Mouse (Mus musculus) lung, adult 18-20 months (tissue): ENCODE measurements around the gene Cfi.
A peak's percentile ranks its signal among the peaks of the same experiment; 100 is the strongest.

Experiments used
- DNase-seq, 2 experiments: peaks; one replicate each; pipeline ENCODE4 v3.0.0; 2022; ENCODE audit warnings: mixed read lengths in 2 of 2

Cfi gene

DNA sequence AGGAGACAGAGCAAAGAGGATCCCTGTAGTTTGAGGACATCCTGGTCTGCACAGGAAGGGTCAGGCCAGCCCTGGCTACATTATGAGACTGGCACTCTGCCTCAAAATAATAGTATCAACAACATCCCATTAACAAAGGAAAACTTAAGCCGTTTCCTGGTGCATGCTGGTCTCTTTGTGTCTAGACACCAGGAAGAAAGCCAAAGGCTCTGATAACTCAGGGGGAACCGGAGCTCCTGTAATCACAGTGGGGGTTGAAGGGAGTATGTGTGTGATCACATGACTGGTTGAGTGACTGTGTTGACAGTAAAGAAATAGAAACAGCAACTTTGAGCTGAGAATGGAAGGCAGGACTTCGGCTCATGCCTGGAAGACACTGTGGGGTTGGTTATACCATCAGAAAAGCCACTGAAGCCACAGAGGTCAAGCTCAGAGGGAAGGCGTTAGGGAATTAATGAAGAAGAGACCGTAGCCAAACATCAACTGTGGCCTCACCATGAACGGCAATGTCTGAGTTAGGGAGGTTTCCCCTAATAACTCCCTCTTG, at the start of gene Cfi:
TSS of gene Cfi (plus strand) at position 497 of the 547 bp plus-strand sequence.
- DNase-seq: peak in 1 of 2 experiments; percentile 12

DNA sequence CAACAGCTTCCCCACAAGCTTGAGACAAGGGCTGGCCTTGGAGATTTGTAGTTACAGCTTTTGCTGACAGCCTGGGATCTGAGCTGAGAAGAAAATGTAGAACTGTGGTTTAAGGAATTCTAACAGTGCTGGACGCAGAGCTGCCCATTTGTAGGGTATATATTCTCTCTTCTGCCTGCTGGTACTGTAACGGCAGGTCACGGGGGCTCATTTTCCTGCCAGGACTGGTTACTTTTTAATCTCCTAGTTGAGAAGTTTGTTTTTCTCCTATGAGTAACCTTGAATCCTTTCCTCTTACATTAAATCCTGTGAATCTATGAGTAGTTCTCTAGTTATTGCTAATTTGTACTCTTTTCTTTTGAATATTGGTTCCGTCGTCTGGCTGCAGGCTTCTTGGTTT, 41.9 kb upstream of the Cfi start:
- no peak for DNase-seq

GRCm38 (mm10) chr3:129797341-129797740, 38.3 kb upstream of the Cfi start:
- DNase-seq: no peak

GRCm38 (mm10) chr3:129798551-129798950, 37.1 kb upstream of the Cfi start:
- DNase-seq: no peak

GRCm38 (mm10) chr3:129799011-129799410, 36.7 kb upstream of the Cfi start:
- no peak for DNase-seq

DNA sequence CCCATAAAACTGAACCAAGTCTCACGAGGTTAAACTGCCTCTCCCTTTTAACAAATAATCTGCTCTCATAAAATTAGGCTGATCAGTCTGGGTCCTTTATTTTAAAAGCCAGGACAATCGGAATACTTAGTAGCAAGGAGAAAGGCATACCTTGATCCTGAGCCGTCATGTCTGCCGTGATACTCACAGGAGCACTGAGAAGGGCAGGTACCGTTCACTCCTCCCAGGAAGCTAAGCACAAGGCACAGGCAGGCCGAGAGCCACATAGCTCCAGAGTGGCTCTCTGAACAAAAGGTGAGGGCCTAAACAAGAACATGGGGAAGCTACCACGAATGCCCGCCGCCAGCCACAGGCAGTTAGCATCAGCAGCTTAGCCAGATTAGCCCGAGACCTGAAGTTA, 31.9 kb upstream of the Cfi start, which contains the start of gene Lrit3:
TSS of gene Lrit3 (minus strand) at position 266 of the 400 bp plus-strand sequence.
- DNase-seq: no peak

DNA sequence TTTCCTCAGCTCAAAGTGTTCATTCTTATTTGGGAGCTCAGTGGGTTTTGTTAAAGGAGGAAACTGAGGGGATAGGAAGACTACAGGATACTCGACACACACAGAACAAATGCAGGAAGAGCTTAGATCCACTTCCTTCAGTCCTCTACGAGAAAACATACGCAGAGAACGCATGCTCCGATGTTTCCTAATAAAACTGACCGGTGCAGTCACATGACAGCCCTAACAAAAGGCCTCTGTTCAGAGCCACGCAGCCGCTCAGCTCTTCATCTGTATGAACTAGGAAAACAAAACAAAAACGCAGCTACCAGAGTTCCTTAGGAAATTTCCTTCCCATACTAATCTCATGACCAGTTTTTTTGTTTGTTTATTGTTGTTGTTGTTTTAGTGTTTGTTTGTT, 14.8 kb upstream of the Cfi start:
- no peak for DNase-seq

GRCm38 (mm10) chr3:129821736-129822135, 13.9 kb upstream of the Cfi start:
- DNase-seq: no peak

DNA sequence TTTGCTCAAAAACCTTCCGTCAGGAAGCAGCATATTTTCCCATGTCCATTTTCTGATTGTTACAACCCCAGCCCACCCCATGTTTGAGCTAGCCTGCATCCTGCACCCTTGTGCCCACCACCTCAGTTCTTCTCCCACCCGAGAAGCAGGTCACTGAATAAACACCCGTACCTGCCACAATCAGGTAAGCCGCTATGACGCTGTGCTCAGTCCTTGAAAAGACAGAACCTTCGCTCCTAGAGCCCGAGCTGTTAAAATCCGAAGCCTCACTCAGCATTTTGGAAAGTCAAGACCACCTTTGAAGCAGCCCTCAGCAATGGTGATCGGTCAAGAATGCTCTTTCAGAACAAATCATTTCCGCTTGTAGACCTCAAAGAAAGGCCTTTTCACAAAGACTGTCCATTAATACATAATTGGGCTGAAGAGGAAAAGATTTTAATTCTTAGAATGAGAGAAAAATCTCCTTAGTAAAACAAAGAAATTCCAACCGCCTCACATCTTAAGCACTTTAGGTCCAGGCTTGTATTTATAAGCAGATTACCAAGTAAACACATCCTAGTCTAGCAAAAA, 13.4 kb upstream of the Cfi start, which contains the start of gene Rrh:
TSS of gene Rrh (minus strand) at position 382 of the 570 bp plus-strand sequence.
- DNase-seq: no peak

DNA sequence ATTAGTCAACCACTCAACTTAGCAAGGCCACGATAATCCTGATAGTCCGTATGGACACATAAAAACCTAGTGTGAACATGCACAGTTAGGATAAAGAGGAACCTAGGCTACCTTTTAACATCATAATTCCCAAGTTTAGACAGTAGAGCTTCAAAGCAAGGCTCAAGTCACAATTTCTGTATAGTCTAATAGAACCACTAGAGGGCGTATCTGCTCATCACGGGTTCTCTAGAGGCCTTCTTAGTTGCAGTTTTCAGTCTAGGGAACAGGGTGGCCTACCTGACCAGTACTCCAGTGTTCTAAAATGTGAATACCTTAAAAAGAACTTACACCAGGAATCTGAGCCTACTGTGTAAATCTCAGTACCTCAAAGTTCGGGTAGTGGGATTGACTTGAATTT, 12.4 kb upstream of the Cfi start:
- DNase-seq: no peak

GRCm38 (mm10) chr3:129824146-129824545, 11.5 kb upstream of the Cfi start:
- no peak for DNase-seq

DNA sequence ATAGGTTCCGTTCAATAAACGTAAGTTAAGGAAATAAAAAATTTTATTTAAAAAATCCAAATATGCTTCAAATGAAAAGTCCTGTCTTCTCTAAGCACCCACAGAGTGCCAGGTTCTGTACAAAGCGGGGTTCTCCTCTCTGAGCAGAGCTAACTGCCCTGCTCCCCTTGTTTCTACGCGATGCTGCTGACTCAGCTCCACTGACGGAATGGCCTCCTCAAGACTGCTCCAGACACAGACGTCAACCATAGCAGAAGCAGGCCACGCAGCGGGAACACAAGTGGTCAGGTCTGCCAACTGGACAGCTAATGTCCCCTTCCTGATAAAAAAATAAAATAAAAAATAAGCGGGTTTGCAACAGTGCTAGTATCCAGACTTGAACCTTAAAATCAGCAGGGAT, 10.8 kb upstream of the Cfi start:
- DNase-seq: no peak

DNA sequence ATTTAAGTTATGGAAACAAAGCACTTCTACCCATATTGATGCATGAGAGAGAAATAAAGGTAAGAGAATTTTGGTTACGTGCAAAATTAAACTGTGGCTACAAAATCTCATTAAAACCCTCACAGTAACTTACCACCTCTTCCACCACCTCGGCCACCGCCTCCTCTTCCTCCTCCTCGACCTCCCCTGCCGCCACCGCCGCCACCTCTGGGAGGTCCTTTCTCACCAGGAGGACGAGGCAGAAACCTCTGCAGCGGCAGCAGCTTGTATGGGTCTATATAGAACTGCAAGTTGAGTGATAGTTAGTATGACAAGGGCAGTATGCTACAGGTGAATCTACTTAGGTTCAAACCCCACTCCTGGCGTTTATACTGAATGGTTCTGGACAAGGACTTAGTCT, 9.0 kb upstream of the Cfi start:
- DNase-seq: no peak

GRCm38 (mm10) chr3:129827691-129828090, 8.0 kb upstream of the Cfi start:
- DNase-seq: no peak

DNA sequence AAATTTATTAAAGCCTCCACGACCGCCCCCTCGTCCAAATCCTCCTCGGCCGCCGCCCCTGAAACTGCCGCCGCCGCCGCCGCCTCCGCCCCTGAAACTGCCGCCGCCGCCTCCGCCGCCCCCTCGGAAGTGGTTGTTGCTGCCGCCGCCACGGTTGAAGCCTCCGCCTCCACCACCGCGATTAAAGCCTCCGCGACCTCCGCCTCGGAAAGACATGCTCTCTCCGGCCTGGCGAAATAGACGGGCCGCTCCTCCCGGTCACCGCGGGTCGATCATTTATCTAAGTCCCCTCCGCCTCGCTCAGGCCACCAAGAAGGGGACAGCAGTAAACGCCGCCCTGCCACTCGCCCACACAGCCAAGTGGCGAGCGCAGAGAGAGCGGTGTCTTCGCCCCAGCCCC, 5.1 kb upstream of the Cfi start:
- peak; percentile 18 to 40 for DNase-seq

- DNase-seq: peak; percentile 95 to 96
Observed at GRCm38 (mm10) chr3:129831035-129831568, 4.6 kb upstream of the Cfi start, which contains the start of gene Gar1. Gene Gar1 (minus strand): TSS chr3:129831396.

DNA sequence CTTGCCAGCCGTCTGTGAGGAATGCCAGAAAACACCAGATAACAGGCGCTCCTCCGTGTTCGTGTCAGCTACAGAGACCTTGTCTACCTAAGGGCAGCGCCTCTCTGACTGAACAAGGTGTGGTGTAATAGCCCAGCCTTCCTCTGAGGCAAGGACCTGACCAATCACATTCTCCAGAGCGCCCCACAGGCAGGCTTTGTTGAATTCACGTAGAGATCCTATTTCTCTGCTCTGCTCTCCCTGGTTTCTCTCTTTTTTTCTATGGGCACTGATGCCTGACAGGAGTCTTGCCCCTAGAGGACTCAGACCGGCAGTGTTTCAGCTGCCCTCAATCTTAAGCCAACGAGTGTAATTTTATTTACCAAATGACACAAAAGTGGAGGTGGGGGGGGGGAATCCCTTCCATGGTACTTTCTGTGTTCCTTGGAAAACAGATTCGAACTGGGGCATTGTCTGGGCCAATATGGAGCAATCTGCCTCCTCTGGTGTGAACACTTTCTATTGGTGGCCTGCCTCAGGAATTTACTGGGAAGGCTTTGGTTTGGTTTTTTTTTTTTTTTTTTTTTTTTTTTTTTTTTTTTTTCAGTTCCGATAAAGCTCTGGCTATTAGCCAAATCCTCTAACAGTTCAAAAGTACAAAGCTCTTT, 490 bp downstream of the Cfi start:
- DNase-seq: peak; percentile 40 to 56

DNA sequence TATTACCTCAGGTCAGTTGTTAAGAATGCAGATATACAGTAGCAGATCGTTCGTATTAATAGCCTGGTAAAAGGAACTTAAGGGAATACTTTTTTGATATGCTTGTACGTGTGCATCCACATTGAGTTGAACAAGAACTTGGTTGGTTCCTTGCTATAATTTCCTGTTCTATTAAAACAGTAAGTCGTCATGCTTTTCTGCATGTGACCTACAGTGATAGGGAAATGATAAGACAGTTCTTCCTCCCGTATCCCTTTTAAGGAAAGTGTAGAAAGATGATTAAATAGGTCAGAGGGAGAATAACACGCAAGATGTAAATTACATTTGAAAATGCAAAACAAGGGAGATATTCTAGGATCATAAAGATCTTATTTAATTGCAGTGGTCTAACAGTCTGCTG, 1.3 kb downstream of the Cfi start:
- DNase-seq: no peak

DNA sequence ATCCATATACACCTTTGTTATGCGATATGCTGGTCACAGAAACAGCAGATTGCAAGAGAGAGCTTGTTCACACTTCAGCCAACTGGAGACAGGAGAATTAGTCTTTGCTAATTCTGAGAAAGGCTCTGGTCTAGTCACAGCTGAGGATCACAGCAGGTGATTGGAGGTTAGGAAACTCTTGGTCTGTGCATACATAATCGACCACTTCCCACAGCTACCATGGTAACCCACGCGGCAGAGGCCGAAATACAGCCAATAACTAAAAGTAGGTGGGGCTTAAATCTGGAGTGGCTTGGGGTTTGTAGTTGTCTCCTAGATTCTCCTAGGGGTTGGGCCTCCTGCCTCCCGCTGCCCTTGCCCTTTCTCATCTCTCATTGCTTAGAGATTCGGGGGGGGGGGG, 2.3 kb downstream of the Cfi start:
- DNase-seq: no peak

DNA sequence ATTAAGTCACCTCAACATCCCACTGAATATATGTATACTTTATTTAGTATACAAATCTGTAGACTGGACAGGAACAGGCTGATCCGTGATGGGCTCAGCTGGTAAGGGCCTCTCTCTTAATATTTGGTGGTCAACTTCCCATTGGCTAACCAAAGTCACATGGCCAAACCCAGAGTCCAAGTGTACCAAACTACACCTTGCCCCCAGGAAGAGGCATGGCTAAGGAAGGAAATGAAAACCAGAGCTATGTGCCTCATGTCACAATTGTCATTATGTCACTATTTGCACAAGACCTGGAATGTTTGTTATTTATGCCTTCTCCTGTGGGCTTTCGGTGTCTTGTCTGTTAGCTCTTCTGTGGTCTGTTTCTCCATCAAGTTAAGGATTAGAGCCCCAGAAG, 10.2 kb downstream of the Cfi start:
- DNase-seq: no peak

DNA sequence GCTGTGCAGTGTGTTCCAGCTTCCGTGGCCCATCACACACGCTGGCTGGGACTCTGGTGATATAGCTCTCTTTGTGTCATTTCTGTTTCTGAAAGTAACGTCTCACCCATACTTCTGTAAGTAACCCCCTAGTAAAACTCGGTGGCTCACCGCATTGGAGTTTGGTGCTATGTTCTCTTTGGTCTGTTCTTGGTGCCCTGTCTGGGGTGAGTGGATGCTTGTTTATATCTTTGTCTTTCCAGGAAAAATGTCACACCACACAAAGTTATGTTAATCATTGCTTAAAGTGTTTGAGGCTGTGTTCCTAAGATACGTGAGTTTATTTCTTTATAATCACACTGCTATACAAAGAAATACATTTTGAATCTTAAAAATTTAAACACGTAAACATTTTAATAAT, 11.2 kb downstream of the Cfi start:
- DNase-seq: no peak

DNA sequence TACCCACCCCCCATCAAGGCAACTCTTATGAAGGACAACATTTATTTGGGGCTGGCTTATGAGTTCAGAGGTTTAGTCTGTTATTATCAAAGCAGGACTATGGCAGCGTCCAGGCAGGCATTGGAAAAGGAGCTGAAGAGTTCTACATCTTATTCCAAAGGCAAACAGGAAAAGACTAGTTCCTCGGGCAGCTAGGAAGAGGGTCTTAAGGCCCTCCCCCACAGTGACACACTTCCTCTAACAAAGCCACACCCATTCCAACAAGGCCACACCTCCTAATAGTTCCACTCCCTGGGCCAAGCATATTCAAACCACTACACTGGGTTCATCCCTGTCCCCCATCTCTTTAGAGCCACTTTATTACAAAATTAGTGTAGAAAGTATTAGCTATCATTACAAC, 26.9 kb downstream of the Cfi start:
- no peak for DNase-seq

- DNase-seq: peak; percentile 41 to 43
Observed at GRCm38 (mm10) chr3:129863698-129864097, 28.0 kb downstream of the Cfi start.

- DNase-seq: no peak
Observed at GRCm38 (mm10) chr3:129877327-129877726, 41.6 kb downstream of the Cfi start.
